Mouse (Mus musculus) mouse embryonic stem cell (cell line): ENCODE measurements around the gene Mfsd6.
"Not testable (repeated sequence)": the region's sequence is repeated elsewhere in the genome, so short reads cannot be mapped to it uniquely, and the experiment has no call there.

Experiments
- in situ Hi-C, 2 experiments: fragments of 300-500 bp; cut with MboI; formaldehyde crosslinking; loops; 1 replicate in 1 of 2; 3 replicates in 1 of 2; pipeline ENCODE4 v1.14.3; 2019 to 2020; ENCODE audit warnings: low sequenced_read_pairs in 2 of 2, low pct_unique_long_range_greater_than_20kb in 1 of 2, mixed read lengths in 1 of 2; ENCODE audit not compliant: unreplicated experiment in 1 of 2

Mfsd6 gene

DNA sequence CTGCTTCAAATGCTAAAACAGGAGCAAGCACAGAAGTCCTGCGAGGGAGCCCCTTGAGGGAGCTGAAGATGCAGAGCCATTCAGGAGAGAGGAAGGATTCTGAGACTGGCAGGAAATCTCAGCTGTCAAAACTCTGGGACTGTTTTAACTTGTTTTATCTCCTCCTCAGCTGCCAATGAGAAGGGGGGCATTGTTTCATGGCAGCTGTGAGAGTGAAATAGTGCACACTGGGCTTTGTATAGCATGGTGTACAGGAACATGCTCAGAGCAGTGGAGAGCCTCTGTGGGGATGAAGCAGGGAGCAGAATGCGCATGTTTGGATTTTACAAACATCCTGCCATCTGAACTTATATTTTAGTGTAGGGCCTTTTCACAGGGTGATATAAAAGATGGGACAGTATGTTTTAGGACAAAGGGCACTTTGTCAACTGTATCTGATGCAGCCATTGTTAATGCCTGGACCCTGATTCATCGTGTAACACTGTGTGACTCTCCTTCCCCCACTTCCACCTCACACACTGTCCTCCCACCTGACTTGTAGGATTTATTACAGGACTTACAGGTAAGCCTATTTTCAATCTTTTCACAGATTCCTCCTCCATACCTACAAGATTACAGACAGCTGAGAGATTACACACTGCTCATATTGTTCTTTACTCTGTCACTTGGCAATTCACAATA, 9.1 kb downstream of the Mfsd6 start:
- in situ Hi-C loops, result no loop called here

DNA sequence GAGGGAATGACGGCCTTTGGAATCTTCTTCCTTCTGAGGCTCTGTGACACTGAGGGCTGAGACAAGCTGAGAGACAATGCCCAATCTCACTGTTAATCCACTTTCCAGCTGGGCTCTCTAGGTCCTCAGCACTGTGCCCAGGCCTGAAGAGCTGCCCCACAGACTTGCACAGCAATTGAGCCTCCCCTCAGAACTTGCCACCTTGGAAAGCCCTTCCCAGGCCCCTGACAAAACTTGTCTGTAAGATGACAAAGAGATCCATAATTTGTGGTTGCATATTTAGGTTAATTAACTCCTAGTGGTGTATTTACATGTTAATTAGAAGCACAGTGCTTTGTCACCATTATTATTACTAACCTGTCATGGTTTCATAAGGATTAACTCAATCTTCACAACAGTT, 12.8 kb downstream of the Mfsd6 start:
- in situ Hi-C loops, result no loop called here

DNA sequence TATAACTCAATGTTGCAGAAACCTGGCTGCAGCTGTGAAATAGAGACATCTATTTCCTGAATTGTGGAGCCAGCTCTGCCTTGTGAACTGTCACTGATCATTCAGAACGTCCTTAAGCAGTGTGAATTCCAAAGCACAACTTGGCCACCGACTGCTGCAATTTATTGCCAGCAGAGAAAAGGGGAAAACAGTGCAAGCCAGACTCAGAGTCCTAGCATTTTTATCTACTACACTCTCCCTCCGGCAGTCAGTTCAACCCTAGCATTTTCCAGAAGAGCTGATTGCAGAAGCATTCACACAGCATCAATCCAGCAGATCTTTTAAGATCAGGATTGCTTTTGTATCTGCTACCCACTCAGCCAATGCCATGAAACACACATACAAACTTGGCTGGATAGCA, 13.2 kb downstream of the Mfsd6 start:
- in situ Hi-C loops, result no loop called here

DNA sequence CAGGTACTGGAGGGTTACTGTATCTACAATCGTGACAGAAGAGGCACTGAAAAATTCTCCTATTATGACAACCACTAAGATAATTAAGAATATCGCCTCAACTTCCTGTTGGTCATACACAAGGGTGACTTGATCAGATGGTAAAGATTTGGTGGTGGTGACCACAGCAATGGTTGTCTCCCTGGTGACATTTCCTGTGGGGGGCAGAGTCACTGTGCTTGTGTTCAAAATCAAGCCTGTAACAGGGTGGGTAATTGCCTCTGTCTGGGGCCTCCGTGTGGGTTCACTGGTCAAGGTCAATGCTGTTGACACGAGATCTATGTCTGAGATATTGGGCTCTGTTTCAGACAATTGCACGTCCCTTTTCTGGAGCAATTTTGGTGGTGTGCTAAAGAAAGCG, 18.5 kb downstream of the Mfsd6 start:
- in situ Hi-C loops, result no loop called here

DNA sequence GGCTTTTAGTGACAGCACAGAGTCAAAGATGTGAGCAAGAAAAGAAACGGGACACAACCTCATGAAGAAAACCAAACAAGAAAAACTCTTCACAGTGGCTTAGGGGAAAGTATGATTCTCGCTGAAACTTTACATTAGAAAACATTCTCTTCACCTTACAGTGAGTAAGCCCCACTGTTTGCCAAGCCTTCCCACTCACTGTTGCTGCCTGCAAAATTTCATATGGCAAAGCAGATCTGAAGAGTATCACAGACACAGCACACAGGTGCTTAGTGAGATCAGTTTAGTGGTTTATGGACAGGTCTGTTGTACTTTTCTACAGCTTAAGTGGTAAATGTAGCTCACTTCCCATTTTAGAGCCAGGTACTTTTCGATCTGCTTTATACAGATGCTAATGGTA, 20.2 kb downstream of the Mfsd6 start:
- in situ Hi-C loops, result no loop called here

DNA sequence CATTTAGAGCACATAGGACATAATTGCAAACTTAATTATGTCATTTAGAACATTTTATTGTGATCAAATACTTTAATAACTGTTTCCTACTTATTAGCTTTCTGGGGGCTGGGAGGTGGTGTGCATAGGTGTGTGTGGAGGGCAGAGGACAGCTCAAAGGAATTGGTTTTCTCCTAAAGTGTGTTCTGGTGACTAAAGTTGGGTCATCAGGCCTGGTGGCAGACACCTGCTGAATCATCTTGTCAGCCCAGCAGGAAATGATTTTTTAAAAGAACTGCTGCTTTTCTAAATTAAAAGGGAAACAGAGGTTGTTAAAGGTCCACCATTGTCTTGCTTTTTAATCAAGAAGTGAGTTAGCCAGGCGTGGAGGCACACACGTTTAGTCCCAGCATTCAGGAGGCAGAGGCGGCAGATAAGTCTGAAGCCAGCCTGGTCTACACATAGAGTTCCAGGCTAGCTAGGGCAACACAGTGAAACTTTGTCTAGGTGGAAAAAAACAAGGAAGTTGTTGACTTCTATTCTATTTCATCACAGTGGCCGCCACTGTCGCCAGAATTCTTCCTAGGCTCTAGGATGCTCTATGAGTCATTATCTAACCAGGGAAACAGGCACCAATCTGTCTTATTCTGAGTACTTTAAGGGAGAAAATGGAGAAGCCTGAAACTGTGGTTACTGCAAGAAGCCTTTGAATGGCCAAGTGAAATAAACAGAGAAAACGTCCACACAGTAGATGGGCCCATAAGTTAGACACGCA, 24.3 kb downstream of the Mfsd6 start:
- in situ Hi-C loops, result no loop called here

DNA sequence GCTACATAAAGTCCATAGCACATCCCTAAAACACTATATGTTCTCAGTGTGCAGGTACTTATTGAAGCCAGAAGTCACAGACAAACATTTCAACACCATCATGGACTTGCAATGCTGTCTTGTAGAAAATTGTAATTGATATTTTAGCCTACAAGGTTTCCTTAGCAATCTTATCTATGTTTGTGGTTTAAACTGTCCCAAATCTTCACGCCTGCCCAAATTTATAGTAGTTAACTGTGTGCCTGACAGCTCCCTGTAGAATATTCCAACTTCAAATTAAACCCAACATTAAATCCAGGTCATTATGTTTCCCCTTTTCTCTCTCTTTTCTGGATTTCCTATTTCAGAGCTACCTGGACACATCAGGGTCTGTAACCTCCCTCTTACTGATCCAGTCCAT, 25.3 kb downstream of the Mfsd6 start:
- in situ Hi-C loops, result no loop called here

DNA sequence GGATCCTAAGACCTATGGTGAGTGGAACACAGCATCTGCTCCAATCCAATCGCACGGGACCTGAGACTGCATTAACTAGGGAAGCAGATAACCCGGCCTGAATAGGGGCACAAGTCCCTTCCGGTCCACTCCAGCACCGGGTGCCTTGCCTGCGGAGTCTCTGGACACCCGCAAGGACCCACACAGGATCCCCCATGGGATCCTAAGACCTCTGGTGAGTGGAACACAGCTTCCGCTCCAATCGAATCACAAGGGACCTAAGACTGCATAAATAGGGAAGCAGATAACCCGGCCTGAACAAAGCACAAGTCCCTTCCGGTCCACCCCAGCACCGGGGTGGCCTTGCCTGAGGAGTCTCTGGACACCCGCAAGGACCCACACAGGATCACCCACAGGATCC, 32.8 kb downstream of the Mfsd6 start:
- in situ Hi-C loops, result not testable (repeated sequence)

DNA sequence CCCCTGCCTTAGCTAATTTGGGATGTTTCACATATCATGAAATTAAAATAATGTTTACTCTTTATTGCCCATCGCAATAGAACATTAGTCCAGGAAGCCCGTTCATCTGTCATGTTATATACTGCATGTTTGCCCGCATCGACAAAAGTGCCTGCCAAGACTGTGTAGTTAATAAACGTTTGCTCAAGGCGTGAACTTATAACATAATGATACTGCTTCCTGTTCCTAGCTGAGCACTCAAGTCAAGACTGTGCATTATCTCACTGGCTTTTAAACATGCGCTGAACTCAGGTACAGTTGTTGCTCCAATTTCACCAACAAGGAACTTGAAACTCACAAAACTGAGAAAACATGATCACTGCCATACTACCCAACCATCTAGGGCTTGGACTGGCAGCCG, 39.6 kb downstream of the Mfsd6 start:
- in situ Hi-C loops, result no loop called here

DNA sequence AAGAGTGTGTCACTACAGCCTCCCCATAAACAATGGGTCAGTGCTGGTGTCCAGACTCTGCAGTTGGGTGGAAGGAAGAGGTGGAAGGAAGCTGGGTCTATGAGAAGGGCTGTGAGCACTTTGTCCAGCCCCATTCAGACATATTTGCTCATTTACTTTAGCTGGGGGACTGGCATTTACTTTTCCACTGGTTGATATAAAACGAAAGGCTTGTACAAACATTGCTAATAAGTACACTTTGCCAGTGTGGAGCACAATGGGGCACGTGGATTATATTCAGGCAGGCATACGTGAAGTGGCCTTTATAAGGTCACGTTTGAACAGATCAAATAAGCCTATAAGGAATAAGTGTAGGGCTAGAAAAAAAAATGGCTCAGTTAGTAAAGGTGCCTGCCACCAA, 43.7 kb downstream of the Mfsd6 start:
- in situ Hi-C loops, result no loop called here

DNA sequence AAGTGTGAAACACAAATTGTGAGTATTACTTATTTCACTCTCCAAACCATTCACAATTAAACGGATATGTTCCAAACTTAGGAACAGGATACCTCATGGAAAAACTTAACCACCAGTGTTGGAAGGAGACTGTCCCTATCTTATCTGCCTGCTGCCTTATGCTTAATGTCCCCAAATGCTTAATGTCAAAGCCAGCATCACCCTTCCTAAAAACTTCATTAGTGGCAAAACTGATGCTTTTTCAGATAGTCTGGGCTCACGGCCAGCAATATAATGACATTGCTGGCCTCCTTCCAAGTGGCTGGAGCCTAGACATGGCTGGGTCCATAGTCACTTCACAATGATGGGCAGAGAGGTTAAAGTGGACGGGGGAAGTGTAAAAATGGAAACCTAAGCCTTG, 50.6 kb downstream of the Mfsd6 start:
- in situ Hi-C loops, result no loop called here

DNA sequence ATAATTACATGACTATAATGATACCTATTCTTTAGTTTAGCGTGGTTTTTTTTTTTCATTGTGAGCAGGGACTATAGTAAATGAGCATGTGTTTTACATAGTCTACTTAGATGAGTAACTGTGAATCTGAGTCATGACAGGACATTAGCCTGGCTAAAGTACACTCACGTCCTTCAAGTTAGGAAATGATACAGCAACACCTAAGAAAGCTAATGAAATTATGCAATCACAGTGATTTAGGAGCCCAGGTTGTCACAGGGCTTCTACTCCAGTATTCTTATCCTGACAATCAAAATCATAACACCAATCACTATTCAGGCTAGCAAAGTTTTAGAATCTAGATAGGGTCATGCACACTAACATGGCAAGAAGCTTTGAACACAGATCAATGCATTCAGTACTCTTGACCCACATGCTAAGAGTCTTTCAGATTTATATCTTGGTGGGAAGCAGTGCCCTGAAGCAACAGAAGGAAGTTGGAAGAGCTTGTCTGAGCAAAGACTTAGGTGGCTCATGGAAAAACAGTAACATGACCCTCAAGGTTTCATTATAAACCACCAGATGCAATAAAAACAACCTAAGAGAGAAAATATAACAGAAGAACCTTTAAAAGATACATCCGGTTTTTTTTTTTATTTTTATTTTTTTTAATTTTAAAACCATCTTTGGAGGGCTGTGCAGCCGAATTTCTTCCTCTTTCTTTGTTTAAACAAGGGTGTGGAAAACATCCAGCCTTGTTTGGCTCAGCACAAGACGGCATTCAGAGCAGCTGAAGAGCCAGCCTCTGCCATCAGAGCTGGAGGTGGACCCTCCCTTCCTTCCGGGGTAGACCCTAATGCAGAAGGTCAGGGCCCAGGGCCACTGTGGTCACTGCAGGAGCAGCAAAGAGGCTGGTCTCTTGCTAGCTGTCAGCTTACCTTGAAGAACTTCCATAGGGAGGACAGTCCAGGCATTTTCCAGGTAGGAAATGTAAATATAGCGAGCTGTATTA, 51.4 kb downstream of the Mfsd6 start:
- in situ Hi-C loops, result no loop called here

DNA sequence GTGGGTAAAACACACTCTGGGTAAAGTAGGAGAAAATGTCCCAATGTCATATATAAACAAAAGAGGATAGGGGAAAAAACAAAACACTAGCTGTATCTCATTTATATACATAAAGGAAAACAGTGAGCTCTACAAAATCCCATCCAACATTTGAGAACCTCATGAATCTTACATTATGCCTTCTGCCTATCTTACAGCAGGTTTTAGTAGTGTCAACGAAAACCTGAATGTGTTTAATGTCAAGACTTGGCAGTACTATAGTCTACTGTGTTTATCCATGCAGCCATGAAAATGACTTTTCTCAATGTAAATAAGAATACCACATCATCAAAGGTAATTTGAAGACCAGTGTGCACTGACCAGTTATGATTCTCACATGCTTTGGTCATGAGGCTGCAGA, 57.3 kb downstream of the Mfsd6 start:
- in situ Hi-C loops, result no loop called here

DNA sequence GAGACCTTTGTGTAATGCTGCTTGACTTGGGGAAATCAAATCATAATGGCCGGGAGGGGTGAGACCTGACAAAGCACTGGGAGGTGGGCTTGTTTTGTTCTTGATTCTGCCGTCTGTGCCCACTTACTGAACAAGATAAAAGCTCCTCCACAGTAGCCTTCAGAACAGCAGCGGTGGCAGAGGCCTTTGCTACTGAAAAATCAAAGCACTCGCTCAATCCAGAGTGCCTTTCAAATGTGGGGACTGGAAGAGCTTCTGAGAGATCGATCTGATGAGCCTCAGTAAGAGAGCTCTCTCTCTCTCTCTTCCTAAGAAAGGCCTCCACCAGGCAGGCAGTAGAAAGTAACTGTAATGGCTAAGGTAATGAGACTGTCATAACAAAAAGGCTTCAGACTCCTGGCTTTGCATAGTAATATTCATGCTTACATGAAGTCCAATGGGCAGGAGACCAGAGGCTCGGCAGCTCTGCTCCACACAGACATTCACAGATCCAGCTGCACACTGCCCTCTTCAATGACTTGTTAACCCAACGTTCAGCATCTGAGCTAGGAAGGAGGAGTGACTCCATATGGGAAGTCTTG, 58.4 kb downstream of the Mfsd6 start:
- in situ Hi-C loops, result no loop called here

DNA sequence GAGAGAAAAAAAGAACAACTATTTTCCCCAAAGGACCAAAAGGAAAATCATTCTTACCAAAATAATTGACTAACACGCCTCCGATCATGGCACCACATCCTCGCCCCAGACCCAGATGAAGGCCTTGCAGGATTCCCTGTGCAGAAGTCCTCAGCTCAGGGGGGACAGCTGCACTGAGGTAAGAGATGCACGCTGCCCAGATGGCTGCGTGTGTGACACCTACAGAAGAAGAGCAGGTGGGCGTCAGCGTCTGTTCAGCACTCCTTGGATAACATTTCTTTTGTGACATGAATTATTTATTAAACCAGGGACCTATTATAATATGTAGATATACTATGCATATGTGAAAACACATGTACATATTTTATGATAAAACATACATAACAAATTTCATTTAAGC, 64.0 kb downstream of the Mfsd6 start:
- in situ Hi-C loops, result no loop called here

DNA sequence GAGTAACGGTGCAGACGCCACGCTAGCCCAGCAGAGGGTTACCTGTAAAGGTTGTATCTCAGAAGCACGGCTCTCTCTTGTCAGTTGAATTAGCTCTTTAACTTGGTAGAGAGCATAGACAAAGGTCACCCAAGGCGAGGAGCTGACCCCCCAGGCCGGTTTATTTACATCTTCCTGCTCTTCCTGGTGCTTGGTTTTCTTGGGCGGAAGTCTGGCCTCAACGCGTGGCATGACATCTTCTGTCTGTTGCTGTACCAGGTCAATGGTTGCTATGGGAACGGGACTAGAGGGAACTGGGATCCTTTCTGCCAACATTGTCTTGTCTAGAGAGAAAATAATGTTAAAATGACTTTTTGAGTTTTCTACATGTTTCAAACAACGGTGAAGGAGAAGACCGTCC, 66.5 kb downstream of the Mfsd6 start:
- in situ Hi-C loops, result no loop called here

DNA sequence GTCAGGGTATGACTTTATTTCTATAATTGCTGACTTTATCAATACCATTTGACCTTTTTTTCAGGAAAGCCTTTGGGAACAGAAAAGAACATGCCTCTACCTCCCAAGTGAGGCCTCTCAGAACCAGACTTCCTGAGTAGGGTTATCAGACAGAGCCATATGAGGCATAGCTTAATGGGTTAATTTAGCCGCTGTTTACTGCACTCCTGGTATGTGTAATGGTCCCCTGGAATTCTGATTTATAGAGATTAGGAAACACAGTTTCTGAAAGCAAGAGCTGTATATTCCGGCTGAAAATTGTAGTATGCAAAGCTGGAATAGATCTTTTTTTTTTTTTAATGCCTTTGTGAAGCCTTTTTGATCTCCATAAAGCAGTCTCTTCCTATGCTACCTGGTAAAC, 67.0 kb downstream of the Mfsd6 start:
- in situ Hi-C loops, result no loop called here

DNA sequence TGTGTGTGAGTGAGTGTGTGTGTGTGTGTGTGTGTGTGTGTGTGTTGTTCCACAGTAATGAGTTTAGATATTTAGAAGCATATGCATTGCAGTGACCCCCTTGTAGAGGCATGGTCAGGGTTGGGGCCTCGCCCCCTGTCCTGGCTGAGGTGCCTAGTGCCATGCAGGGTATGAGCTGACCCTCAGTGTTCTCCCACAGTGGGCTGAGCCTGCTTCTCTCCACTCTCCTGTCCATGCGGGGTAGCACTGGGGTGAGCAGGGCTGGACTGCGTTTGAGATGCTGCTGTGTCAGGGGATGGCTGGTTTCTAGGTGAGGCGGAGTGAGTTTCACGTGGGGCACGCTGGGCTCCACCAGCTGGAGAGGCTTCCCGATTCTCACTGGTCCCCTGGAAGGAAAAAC, 69.1 kb downstream of the Mfsd6 start:
- in situ Hi-C loops, result no loop called here

DNA sequence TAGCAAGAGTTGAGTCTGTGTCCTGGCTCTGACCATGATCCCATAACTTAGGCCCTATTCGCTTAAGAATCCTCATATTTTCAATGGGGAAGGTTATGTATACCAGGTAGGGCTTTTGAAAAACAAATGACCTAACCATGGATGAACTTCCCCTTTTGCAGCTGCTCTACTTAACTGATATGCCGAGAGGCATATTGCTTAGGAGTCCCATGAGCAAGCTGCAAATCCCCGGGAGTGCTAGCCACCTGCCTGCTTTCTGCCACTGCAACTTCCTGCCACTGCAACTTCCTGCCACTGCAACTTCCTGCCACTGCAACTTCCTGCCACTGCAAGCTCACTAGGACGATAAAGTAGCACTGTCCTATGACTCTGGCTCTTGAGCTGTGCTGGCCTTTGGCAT, 72.1 kb downstream of the Mfsd6 start:
- in situ Hi-C loops, result no loop called here
